Mouse (Mus musculus): ENCODE results near the gene Pacsin2. TPM values are rescaled to one million over a fixed set of nuclear protein-coding genes. Genes with fewer than 3 reads are reported as not detected.

The Pacsin2 gene
- polyA plus RNA-seq, 1 experiment from 2014 or later = 23.4 TPM

DNA sequence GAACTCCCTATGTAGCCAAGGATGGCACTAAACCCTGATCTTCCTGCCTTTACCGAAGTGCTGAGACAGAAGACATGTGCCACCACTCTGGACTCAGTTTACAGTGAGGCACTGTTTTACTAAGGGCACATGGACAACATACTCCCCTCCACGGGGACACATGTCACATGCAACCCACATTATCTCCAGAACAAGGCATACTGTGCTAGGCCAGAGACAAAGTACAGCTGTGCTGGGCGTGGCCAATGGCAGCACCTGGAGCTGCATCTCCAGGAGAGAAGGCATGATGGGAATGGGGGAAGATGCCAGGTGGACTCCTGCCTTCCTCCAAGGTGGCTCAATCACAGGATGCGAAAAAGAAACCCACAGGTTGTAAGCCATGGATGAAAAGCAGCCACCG is 135.5 kb downstream of the Pacsin2 start:
- H3K4me1 ChIP-seq (ENCODE audit: control insufficient read depth, insufficient read depth, low read length) = no peaks in the 10 kb centered on the region
- no peak overlapping the region for H3K4me3 ChIP-seq (ENCODE audit: low read depth, low read length)
- peaks cover 31% of the 10 kb centered on the region for H3K36me3 ChIP-seq (ENCODE audit: control insufficient read depth, insufficient read depth, low read length)
- H3K27me3 ChIP-seq (ENCODE audit: control insufficient read depth, insufficient read depth, low read depth, low read length) = no peaks in the 10 kb centered on the region
- H3K4me2 ChIP-seq (ENCODE audit: low read length) = no peak overlapping the region
- WGBS = 92% methylated on average over 5 of the region's 5 CpGs
- ATAC-seq = no peak
- H3K9me3 ChIP-seq (replicated peaks; ENCODE audit: control insufficient read depth, low read length, poor library complexity, severe bottlenecking) = no peaks in the 10 kb centered on the region
- H3K9ac ChIP-seq (ENCODE audit: low read depth, low read length) = no peak overlapping the region
- H3K27ac ChIP-seq (ENCODE audit: low read length) = no peak overlapping the region

Other genes with a start within 250 kb of the Pacsin2 start
- 2.4 and 2.6 TPM in 2 replicates for gene A4galt, start 212.8 kb downstream of the Pacsin2 start, polyA plus RNA-seq (2015; fragmentation: Nextera tagmentation; extraction: Ambion mirVana)
- 45.1 and 45.6 TPM in 2 replicates for gene Arfgap3, start 114.4 kb downstream of the Pacsin2 start, polyA plus RNA-seq (2015; fragmentation: Nextera tagmentation; extraction: Ambion mirVana)
- gene Ttll1, start 46.3 kb upstream of the Pacsin2 start, polyA plus RNA-seq (2015; fragmentation: Nextera tagmentation; extraction: Ambion mirVana) = 130 TPM in 2 replicates
- gene Bik, start 62.3 kb upstream of the Pacsin2 start, polyA plus RNA-seq (2015; fragmentation: Nextera tagmentation; extraction: Ambion mirVana) = 0.26 and 0.55 TPM in 2 replicates
- gene Tspo, start 99.0 kb upstream of the Pacsin2 start, polyA plus RNA-seq (2015; fragmentation: Nextera tagmentation; extraction: Ambion mirVana) = 5.8 and 6.1 TPM in 2 replicates
- 25.9 and 30.3 TPM in 2 replicates for gene Mcat, start 99.2 kb upstream of the Pacsin2 start, polyA plus RNA-seq (2015; fragmentation: Nextera tagmentation; extraction: Ambion mirVana)
- 47.4 and 49.2 TPM in 2 replicates for gene Ttll12, start 130.6 kb upstream of the Pacsin2 start, polyA plus RNA-seq (2015; fragmentation: Nextera tagmentation; extraction: Ambion mirVana)